Mouse (Mus musculus): ENCODE data around the gene Gm43064.

GRCm38 (mm10) chr3:103778660-103779059 lies 30.7 kb upstream of the Gm43064 start:
- no peak for TF ChIP-seq CTCF (IDR thresholded peaks at IDR 0.05)
- no peak for TF ChIP-seq EP300 (IDR thresholded peaks at IDR 0.05)
